In genomic region chr10:66960136-66960535, GRCm38 (mm10) we compare ENCODE assay signal across 31 mouse cellular contexts.
"Had no signal": no experiment of that assay in that cellular context is flagged by ENCODE, and none has a peak within 500 bp of the region (broad histone marks: within the 10 kb centered on the region; RNA-seq: fewer than 3 reads in every experiment).

No protein-coding gene starts in this region.

- H3K9me3 ChIP-seq: limb, embryonic 10.5 days; limb, embryonic 12.5 days; limb, embryonic 13.5 days; limb, embryonic 15.5 days; liver, embryonic 12.5 days; liver, embryonic 13.5 days; liver, embryonic 15.5 days; lung, embryonic 15.5 days; midbrain, embryonic 10.5 days; midbrain, embryonic 12.5 days; midbrain, embryonic 13.5 days; midbrain, embryonic 15.5 days; neural tube, embryonic 12.5 days; neural tube, embryonic 13.5 days had no signal

- H3K4me1 ChIP-seq: limb, embryonic 10.5 days; limb, embryonic 12.5 days; limb, embryonic 13.5 days; limb, embryonic 15.5 days; liver, embryonic 12.5 days; liver, embryonic 13.5 days; liver, embryonic 15.5 days; lung, embryonic 15.5 days; megakaryocyte, embryonic 14.5 days; midbrain, embryonic 12.5 days; midbrain, embryonic 15.5 days; neural tube, embryonic 13.5 days had no signal

- H3K9ac ChIP-seq: limb, embryonic 12.5 days; limb, embryonic 13.5 days; limb, embryonic 15.5 days; liver, embryonic 12.5 days; liver, embryonic 13.5 days; liver, embryonic 14.5 days; liver, embryonic 15.5 days; liver, postnatal 0 days; lung, embryonic 14.5 days; lung, embryonic 15.5 days; midbrain, embryonic 12.5 days; midbrain, embryonic 13.5 days; midbrain, embryonic 15.5 days; neural tube, embryonic 12.5 days; neural tube, embryonic 13.5 days had no signal

- H3K36me3 ChIP-seq: limb, embryonic 10.5 days; limb, embryonic 12.5 days; limb, embryonic 13.5 days; limb, embryonic 15.5 days; liver, embryonic 12.5 days; liver, embryonic 13.5 days; liver, embryonic 15.5 days; lung, embryonic 15.5 days; midbrain, embryonic 10.5 days; midbrain, embryonic 12.5 days; midbrain, embryonic 13.5 days; midbrain, embryonic 15.5 days; neural tube, embryonic 12.5 days; neural tube, embryonic 13.5 days had no signal

- DNase-seq: left cerebral cortex, postnatal 4 days; liver; liver, embryonic 13.5 days; liver, postnatal 0 days; lung, adult 18-20 months; lung, adult 2 months; lung, embryonic 14.5 days; lung, postnatal 14 days; lung, postnatal 36 days; lung, postnatal 4 days; midbrain, embryonic 14.5 days had no signal

- H3K4me2 ChIP-seq: limb, embryonic 12.5 days; limb, embryonic 13.5 days; limb, embryonic 15.5 days; liver, embryonic 11.5 days; liver, embryonic 12.5 days; liver, embryonic 13.5 days; liver, embryonic 15.5 days; lung, embryonic 14.5 days; lung, embryonic 15.5 days; midbrain, embryonic 11.5 days; midbrain, embryonic 12.5 days; midbrain, embryonic 13.5 days; midbrain, embryonic 15.5 days; neural tube, embryonic 12.5 days; neural tube, embryonic 13.5 days had no signal

- H3K27me3 ChIP-seq: limb, embryonic 12.5 days; limb, embryonic 13.5 days; limb, embryonic 15.5 days; liver, embryonic 12.5 days; liver, embryonic 13.5 days; liver, embryonic 15.5 days; lung, embryonic 15.5 days; midbrain, embryonic 12.5 days; midbrain, embryonic 13.5 days; midbrain, embryonic 15.5 days; neural tube, embryonic 12.5 days; neural tube, embryonic 13.5 days had no signal

- H3K27ac ChIP-seq: limb, embryonic 10.5 days; limb, embryonic 12.5 days; limb, embryonic 13.5 days; limb, embryonic 15.5 days; liver, embryonic 12.5 days; liver, embryonic 13.5 days; liver, embryonic 14.5 days; liver, embryonic 15.5 days; lung, embryonic 15.5 days; macrophage; midbrain, embryonic 10.5 days; midbrain, embryonic 12.5 days; midbrain, embryonic 13.5 days; midbrain, embryonic 15.5 days; neural tube, embryonic 12.5 days; neural tube, embryonic 13.5 days had no signal

- H3K4me3 ChIP-seq: limb, embryonic 10.5 days; limb, embryonic 12.5 days; limb, embryonic 13.5 days; limb, embryonic 15.5 days; liver, embryonic 12.5 days; liver, embryonic 13.5 days; liver, embryonic 15.5 days; lung, embryonic 15.5 days; megakaryocyte, embryonic 14.5 days; midbrain, embryonic 10.5 days; midbrain, embryonic 12.5 days; midbrain, embryonic 13.5 days; midbrain, embryonic 15.5 days; neural tube, embryonic 12.5 days; neural tube, embryonic 13.5 days had no signal

- ATAC-seq: liver, embryonic 12.5 days; liver, postnatal 0 days; lung, postnatal 0 days; midbrain, embryonic 13.5 days; midbrain, embryonic 15.5 days; midbrain, embryonic 16.5 days had no signal
